Mouse (Mus musculus) stomach, postnatal 0 days (tissue): ENCODE data around the gene Gm45717.

Source experiments
- CTCF ChIP-seq: IDR thresholded peaks from 2 replicates; pipeline ENCODE4 v1.5.1; 2016; ENCODE audit warnings: antibody characterized with exemption, low read depth, mild to moderate bottlenecking, moderate library complexity
- EP300 ChIP-seq: optimal IDR thresholded peaks from 2 replicates; pipeline ENCODE3; 2016; ENCODE audit warnings: antibody characterized with exemption

DNA sequence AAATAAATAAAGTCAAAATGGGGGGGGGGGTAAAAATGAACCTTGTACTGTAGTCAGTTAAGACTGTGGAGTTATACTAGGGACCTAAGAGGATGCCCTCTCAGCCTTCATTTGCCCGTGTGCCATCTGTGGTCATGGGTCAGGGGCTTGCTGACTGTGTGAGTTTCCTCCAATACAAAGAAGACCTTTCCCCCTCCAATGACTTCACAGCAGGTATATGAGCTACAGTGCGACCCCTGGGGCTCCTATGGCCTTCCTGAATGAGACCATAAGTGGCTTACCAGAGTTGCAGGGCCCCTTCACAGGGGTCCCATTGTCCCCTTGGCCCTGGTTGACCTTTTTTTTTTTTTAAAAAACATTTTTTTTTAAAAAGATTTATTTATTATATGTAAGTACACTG, 5.7 kb upstream of the Gm45717 start:
- TF ChIP-seq CTCF (no peak), EP300 (no peak)
